Mouse (Mus musculus) MEL (cell line): Measurements from ENCODE around the gene Trem3.

ENCODE experiments used
- CHD1 ChIP-seq: IDR thresholded peaks from 2 replicates; pipeline ENCODE4 v1.6.1; 2012; ENCODE audit warnings: low read depth, mild to moderate bottlenecking, inconsistent platforms, low read length, improper control_type of control experiment
- CHD2 ChIP-seq: IDR thresholded peaks from 2 replicates; pipeline ENCODE4 v1.6.1; 2011; ENCODE audit warnings: low read length, improper control_type of control experiment
- CTCF ChIP-seq, 3 experiments: IDR thresholded peaks in 2 of 3; conservative IDR thresholded peaks in 1 of 3; 2 replicates each; pipeline ENCODE4 v1.5.1; 2011 to 2012; ENCODE audit warnings: low read length in 3 of 3, low read depth in 2 of 3, mild to moderate bottlenecking in 2 of 3, improper control_type of control experiment in 1 of 3, inconsistent platforms in 1 of 3, mixed read lengths in 1 of 3, moderate library complexity in 1 of 3; ENCODE audit not compliant: control insufficient read depth in 1 of 3, insufficient read depth in 1 of 3, poor library complexity in 1 of 3, severe bottlenecking in 1 of 3
- EP300 ChIP-seq, 2 experiments: IDR thresholded peaks; 2 replicates each; pipeline ENCODE4 v1.6.1; 2011; ENCODE audit warnings: improper control_type of control experiment in 2 of 2, low read length in 2 of 2, low read depth in 1 of 2, mild to moderate bottlenecking in 1 of 2
- KAT2A ChIP-seq: conservative IDR thresholded peaks from 2 replicates; pipeline ENCODE4 v1.6.1; 2012; ENCODE audit warnings: low read depth, low read length, improper control_type of control experiment, inconsistent platforms
- MAX ChIP-seq: IDR thresholded peaks from 2 replicates; pipeline ENCODE4 v1.6.1; 2011; ENCODE audit warnings: low read length, improper control_type of control experiment
- MXI1 ChIP-seq: IDR thresholded peaks from 2 replicates; pipeline ENCODE4 v1.6.1; 2011; ENCODE audit warnings: mild to moderate bottlenecking, low read depth, low read length, improper control_type of control experiment
- MYB ChIP-seq: IDR thresholded peaks from 2 replicates; pipeline ENCODE4 v1.6.1; 2011; ENCODE audit warnings: mild to moderate bottlenecking, low read depth, low read length, improper control_type of control experiment
- POLR2A ChIP-seq, 2 experiments: IDR thresholded peaks; 2 replicates each; pipeline ENCODE4 v1.6.1; 2011 to 2012; ENCODE audit warnings: low read length in 2 of 2, mild to moderate bottlenecking in 2 of 2, control low read depth in 1 of 2, improper control_type of control experiment in 1 of 2, low read depth in 1 of 2, moderate library complexity in 1 of 2; ENCODE audit not compliant: control insufficient read depth in 1 of 2, insufficient read depth in 1 of 2, poor library complexity in 1 of 2
- ZNF384 ChIP-seq: IDR thresholded peaks from 2 replicates; pipeline ENCODE4 v1.6.1; 2012; ENCODE audit warnings: low read depth, mild to moderate bottlenecking, inconsistent platforms, low read length, improper control_type of control experiment

DNA sequence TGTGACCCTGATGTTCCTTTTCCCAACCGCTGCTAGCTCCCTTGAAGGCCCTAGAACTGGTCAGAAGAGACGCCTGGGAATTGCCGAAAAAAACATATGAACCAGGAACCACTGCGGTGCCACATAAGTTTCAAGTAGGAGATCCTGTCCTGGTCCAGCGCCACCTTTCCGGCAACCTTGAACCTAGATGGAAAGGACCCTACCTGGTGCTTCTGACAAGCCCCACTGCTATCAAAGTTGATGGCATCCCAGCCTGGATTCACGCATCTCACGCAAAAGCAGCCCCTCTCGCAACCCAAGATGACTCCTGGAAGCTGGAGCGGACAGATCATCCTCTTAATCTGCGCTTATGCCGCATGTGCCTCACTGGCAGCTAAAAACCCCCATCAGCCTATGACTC lies 35.0 kb upstream of the Trem3 start:
- TF ChIP-seq MXI1 (no peak), EP300 (IDR thresholded peaks at IDR 0.05; ENCODE audit: low read depth in 1 of 2, low read length in 2 of 2) (no peak), KAT2A (no peak), POLR2A (IDR thresholded peaks at IDR 0.05; ENCODE audit: control insufficient read depth in 1 of 2, insufficient read depth in 1 of 2, low read depth in 1 of 2, low read length in 2 of 2, poor library complexity in 1 of 2) (no peak), CTCF (IDR thresholded peaks at IDR 0.05 in 2 of 3, conservative IDR thresholded peaks at IDR 0.05 in 1 of 3; ENCODE audit: control insufficient read depth in 1 of 3, insufficient read depth in 1 of 3, low read depth in 2 of 3, low read length in 3 of 3, poor library complexity in 1 of 3, severe bottlenecking in 1 of 3) (no peak), MYB (no peak), CHD1 (no peak), MAX (no peak), CHD2 (no peak), ZNF384 (no peak)
